Mouse (Mus musculus) stomach, postnatal 0 days (tissue): ENCODE measurements around the gene Noct.
A peak's percentile ranks its signal among the peaks of the same experiment; 100 is the strongest.

Experiments used
- CTCF ChIP-seq: IDR thresholded peaks from 2 replicates; pipeline ENCODE4 v1.5.1; 2016; ENCODE audit warnings: antibody characterized with exemption, low read depth, mild to moderate bottlenecking, moderate library complexity
- EP300 ChIP-seq: optimal IDR thresholded peaks from 2 replicates; pipeline ENCODE3; 2016; ENCODE audit warnings: antibody characterized with exemption

- TF ChIP-seq CTCF, result peak; percentile 15; the same call in 1 of the 2 replicates
- no peak for TF ChIP-seq EP300
Measured at GRCm38 (mm10) chr3:51198291-51198690, 26.0 kb upstream of the Noct start.
